Mouse (Mus musculus) olfactory bulb, adult 2 months (tissue): Measurements from ENCODE around the gene Prkcsh.

Source experiments
- CTCF ChIP-seq: fragments of 200-500 bp; IDR thresholded peaks from 2 replicates; pipeline ENCODE4 v1.5.1; 2012; ENCODE audit warnings: low read depth, mild to moderate bottlenecking, low read length, moderate library complexity; ENCODE audit not compliant: insufficient read depth
- POLR2A ChIP-seq: fragments of 200-500 bp; IDR thresholded peaks from 2 replicates; pipeline ENCODE4 v1.6.1; 2012; ENCODE audit warnings: mild to moderate bottlenecking, low read depth, low read length, moderate library complexity; ENCODE audit not compliant: insufficient read depth

- TF ChIP-seq POLR2A, result no peak
- no peak for TF ChIP-seq CTCF
These were observed 41.1 kb upstream of the Prkcsh start for GRCm38 (mm10) chr9:21961366-21961980.
